Mouse (Mus musculus) E14TG2a.4 (cell line): ENCODE data around the gene Dph5.

Experiments
- CTCF ChIP-seq: conservative IDR thresholded peaks from 2 replicates; pipeline ENCODE4 v1.5.1; 2014; ENCODE audit warnings: low read length
- POU5F1 ChIP-seq: IDR thresholded peaks from 2 replicates; pipeline ENCODE4 v1.6.1; 2014; ENCODE audit warnings: low read length, borderline replicate concordance

GRCm38 (mm10) chr3:115949921-115950877, 62.6 kb downstream of the Dph5 start:
- no peak for TF ChIP-seq CTCF
- no peak for TF ChIP-seq POU5F1
